Mouse (Mus musculus) erythroblast, embryonic 14.5 days (primary cell): ENCODE results near the gene Ggt1.

Experiments
- GATA1 ChIP-seq: IDR thresholded peaks from 2 replicates; pipeline ENCODE4 v1.6.1; 2012; ENCODE audit warnings: low read length, inconsistent platforms, mixed read lengths
- TAL1 ChIP-seq: IDR thresholded peaks from 3 replicates; pipeline ENCODE4 v1.6.1; 2012; ENCODE audit warnings: low read length, inconsistent platforms, mixed read lengths

DNA sequence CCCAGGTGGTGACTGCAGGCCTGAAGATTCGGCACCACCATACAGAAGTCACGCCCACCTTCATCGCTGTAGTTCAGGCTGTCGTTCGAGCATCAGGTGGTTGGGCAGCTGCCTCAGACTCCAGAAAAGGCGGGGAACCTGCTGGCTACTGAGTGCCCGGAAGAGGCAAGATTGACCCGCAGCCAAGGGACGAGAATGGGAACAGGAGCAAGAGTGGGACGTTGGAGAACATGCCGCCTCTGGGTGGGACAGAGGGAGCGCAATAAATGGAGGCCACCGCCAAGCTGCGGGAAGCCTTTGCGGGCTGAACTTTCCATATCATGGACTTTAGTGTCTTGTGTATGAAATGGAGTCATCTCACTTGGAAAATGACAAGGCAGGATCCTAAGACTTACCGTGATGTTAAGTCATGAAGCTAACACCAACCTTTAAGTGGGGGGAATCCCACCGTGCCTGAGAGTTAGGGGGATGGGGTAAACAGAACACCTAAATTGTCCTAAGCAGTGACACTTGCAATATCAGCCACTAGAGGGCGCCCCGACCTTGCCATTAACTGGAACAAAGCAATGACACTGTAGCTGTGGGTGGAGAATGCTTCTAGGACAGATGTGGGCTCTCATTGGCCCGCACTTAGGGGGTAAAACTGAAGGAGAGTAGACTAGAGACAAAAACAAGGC, 24.6 kb downstream of the Ggt1 start:
- no peak for TF ChIP-seq TAL1
- TF ChIP-seq GATA1 = no peak
